Mouse (Mus musculus): Measurements from ENCODE around the gene Cfap44. TPM values are rescaled to one million over a fixed set of nuclear protein-coding genes. Genes with fewer than 3 reads are reported as not detected.
"Not testable (repeated sequence)": the region's sequence is repeated elsewhere in the genome, so short reads cannot be mapped to it uniquely, and the experiment has no call there.

Gene Cfap44
- polyA plus RNA-seq, 1 experiment from 2014 or later: not detected

GRCm38 (mm10) chr16:44434931-44435330, 40.3 kb downstream of the Cfap44 start:
- ATAC-seq (ENCODE audit: extremely low read depth, insufficient number of reproducible peaks, low FRiP score, low TSS enrichment): no peak
- WGBS: 87% methylated on average over 7 of the region's 7 CpGs
- no peak overlapping the region for H3K4me2 ChIP-seq

GRCm38 (mm10) chr16:44435481-44435880, 40.9 kb downstream of the Cfap44 start:
- no peaks in the 10 kb centered on the region for H3K27me3 ChIP-seq (replicated peaks)
- H3K36me3 ChIP-seq: no peaks in the 10 kb centered on the region
- no peak overlapping the region for H3K27ac ChIP-seq (replicated peaks)
- no peak overlapping the region for H3K4me3 ChIP-seq
- no peaks in the 10 kb centered on the region for H3K4me1 ChIP-seq
- H3K9me3 ChIP-seq: no peaks in the 10 kb centered on the region
- H3K9ac ChIP-seq: no peak overlapping the region
- no peak overlapping the region for H3K4me2 ChIP-seq
- 57% methylated on average over 4 of the region's 4 CpGs for WGBS
- ATAC-seq (ENCODE audit: extremely low read depth, insufficient number of reproducible peaks, low FRiP score, low TSS enrichment): no peak

More at GRCm38 (mm10) chr16:44434931-44435330, 40.3 kb downstream of the Cfap44 start:
- no peak overlapping the region for H3K27ac ChIP-seq (replicated peaks)
- H3K9ac ChIP-seq: no peak overlapping the region
- H3K36me3 ChIP-seq: no peaks in the 10 kb centered on the region
- H3K9me3 ChIP-seq: no peaks in the 10 kb centered on the region
- no peaks in the 10 kb centered on the region for H3K4me1 ChIP-seq
- H3K4me3 ChIP-seq: no peak overlapping the region
- no peaks in the 10 kb centered on the region for H3K27me3 ChIP-seq (replicated peaks)

GRCm38 (mm10) chr16:44441913-44442312, 47.3 kb downstream of the Cfap44 start:
- H3K4me2 ChIP-seq: not testable (repeated sequence)
- WGBS: 88% methylated on average over 15 of the region's 15 CpGs

GRCm38 (mm10) chr16:44457858-44458257, 63.3 kb downstream of the Cfap44 start:
- Histone ChIP-seq H3K36me3 (no peaks in the 10 kb centered on the region), H3K27ac (replicated peaks) (no peak overlapping the region), H3K9ac (no peak overlapping the region), H3K4me3 (no peak overlapping the region), H3K4me1 (no peaks in the 10 kb centered on the region), H3K9me3 (no peaks in the 10 kb centered on the region; the same call in 1 of the 2 replicates), H3K27me3 (replicated peaks) (no peaks in the 10 kb centered on the region), H3K4me2 (no peak overlapping the region)
- WGBS: 78% methylated on average over 2 of the region's 2 CpGs
- no peak for ATAC-seq (ENCODE audit: extremely low read depth, insufficient number of reproducible peaks, low FRiP score, low TSS enrichment)

More at GRCm38 (mm10) chr16:44441913-44442312, 47.3 kb downstream of the Cfap44 start:
- not testable (repeated sequence) for H3K36me3 ChIP-seq; ATAC-seq (ENCODE audit: extremely low read depth, insufficient number of reproducible peaks, low FRiP score, low TSS enrichment); H3K4me3 ChIP-seq; H3K27ac ChIP-seq (replicated peaks); H3K4me1 ChIP-seq; H3K27me3 ChIP-seq (replicated peaks); H3K9ac ChIP-seq; H3K9me3 ChIP-seq

- Histone ChIP-seq H3K4me3 (no peak overlapping the region), H3K9ac (no peak overlapping the region), H3K4me2 (no peak overlapping the region), H3K27ac (replicated peaks) (no peak overlapping the region), H3K27me3 (replicated peaks) (no peaks in the 10 kb centered on the region), H3K36me3 (no peaks in the 10 kb centered on the region), H3K4me1 (no peaks in the 10 kb centered on the region), H3K9me3 (no peaks in the 10 kb centered on the region; the same call in 1 of the 2 replicates)
- ATAC-seq (ENCODE audit: extremely low read depth, insufficient number of reproducible peaks, low FRiP score, low TSS enrichment): no peak
- 76% methylated on average over 2 of the region's 2 CpGs for WGBS
Measured at GRCm38 (mm10) chr16:44458826-44459225, 64.2 kb downstream of the Cfap44 start.

- WGBS: 70% methylated on average over 5 of the region's 5 CpGs
- H3K4me2 ChIP-seq: no peak overlapping the region
- no peaks in the 10 kb centered on the region for H3K4me1 ChIP-seq
- no peak overlapping the region for H3K27ac ChIP-seq (replicated peaks)
- no peak for ATAC-seq (ENCODE audit: extremely low read depth, insufficient number of reproducible peaks, low FRiP score, low TSS enrichment)
- no peaks in the 10 kb centered on the region for H3K9me3 ChIP-seq
- H3K4me3 ChIP-seq: no peak overlapping the region
- no peaks in the 10 kb centered on the region for H3K36me3 ChIP-seq
- H3K27me3 ChIP-seq (replicated peaks): no peaks in the 10 kb centered on the region
- no peak overlapping the region for H3K9ac ChIP-seq
Measured at GRCm38 (mm10) chr16:44460922-44461321, 66.3 kb downstream of the Cfap44 start.

GRCm38 (mm10) chr16:44475281-44475680, 80.7 kb downstream of the Cfap44 start:
- Histone ChIP-seq H3K36me3 (no peaks in the 10 kb centered on the region), H3K9me3 (no peaks in the 10 kb centered on the region), H3K27ac (replicated peaks) (no peak overlapping the region), H3K27me3 (replicated peaks) (peaks cover 5% of the 10 kb centered on the region; the same call in 1 of the 2 replicates), H3K9ac (no peak overlapping the region), H3K4me3 (no peak overlapping the region), H3K4me1 (no peaks in the 10 kb centered on the region), H3K4me2 (no peak overlapping the region)
- no peak for ATAC-seq (ENCODE audit: extremely low read depth, insufficient number of reproducible peaks, low FRiP score, low TSS enrichment)
- WGBS: 78% methylated on average over 14 of the region's 14 CpGs

- H3K9me3 ChIP-seq: no peaks in the 10 kb centered on the region
- no peak for ATAC-seq (ENCODE audit: extremely low read depth, insufficient number of reproducible peaks, low FRiP score, low TSS enrichment)
- no peaks in the 10 kb centered on the region; the same call in 1 of the 2 replicates for H3K4me1 ChIP-seq
- WGBS: 78% methylated on average over 11 of the region's 11 CpGs
- H3K4me3 ChIP-seq: no peak overlapping the region
- no peak overlapping the region for H3K27ac ChIP-seq (replicated peaks)
- H3K9ac ChIP-seq: no peak overlapping the region
- peaks cover 5% of the 10 kb centered on the region; the same call in 1 of the 2 replicates for H3K27me3 ChIP-seq (replicated peaks)
- H3K4me2 ChIP-seq: no peak overlapping the region
- no peaks in the 10 kb centered on the region for H3K36me3 ChIP-seq
Measured at GRCm38 (mm10) chr16:44475682-44476375, 81.2 kb downstream of the Cfap44 start.

GRCm38 (mm10) chr16:44478767-44479166, 84.2 kb downstream of the Cfap44 start:
- Histone ChIP-seq H3K4me3 (peak overlapping the region; percentile 27), H3K9me3 (no peaks in the 10 kb centered on the region), H3K27me3 (replicated peaks) (peaks cover 9% of the 10 kb centered on the region), H3K27ac (replicated peaks) (no peak overlapping the region), H3K36me3 (peaks cover 3% of the 10 kb centered on the region; the same call in 1 of the 2 replicates), H3K4me2 (peak overlapping the region; percentile 59), H3K9ac (no peak overlapping the region; the same call in 1 of the 2 replicates), H3K4me1 (no peaks in the 10 kb centered on the region; the same call in 1 of the 2 replicates)
- WGBS: 34% methylated on average over 18 of the region's 18 CpGs
- ATAC-seq (ENCODE audit: extremely low read depth, insufficient number of reproducible peaks, low FRiP score, low TSS enrichment): no peak

- H3K4me1 ChIP-seq: no peaks in the 10 kb centered on the region; the same call in 1 of the 2 replicates
- H3K27ac ChIP-seq (replicated peaks): no peak overlapping the region
- no peak overlapping the region for H3K9ac ChIP-seq
- H3K27me3 ChIP-seq (replicated peaks): peaks cover 9% of the 10 kb centered on the region
- H3K4me3 ChIP-seq: no peak overlapping the region
- WGBS: 84% methylated on average over 14 of the region's 14 CpGs
- no peaks in the 10 kb centered on the region for H3K9me3 ChIP-seq
- H3K4me2 ChIP-seq: no peak overlapping the region
- peaks cover 4% of the 10 kb centered on the region; the same call in 1 of the 2 replicates for H3K36me3 ChIP-seq
- ATAC-seq (ENCODE audit: extremely low read depth, insufficient number of reproducible peaks, low FRiP score, low TSS enrichment): no peak
Measured at GRCm38 (mm10) chr16:44479852-44480251, 85.3 kb downstream of the Cfap44 start.

- 40% methylated on average over 7 of the region's 7 CpGs for WGBS
- peaks cover 10% of the 10 kb centered on the region for H3K36me3 ChIP-seq
- H3K9me3 ChIP-seq: no peaks in the 10 kb centered on the region
- H3K9ac ChIP-seq: no peak overlapping the region
- no peaks in the 10 kb centered on the region; the same call in 1 of the 2 replicates for H3K4me1 ChIP-seq
- H3K4me2 ChIP-seq: no peak overlapping the region
- H3K4me3 ChIP-seq: no peak overlapping the region
- no peak overlapping the region for H3K27ac ChIP-seq (replicated peaks)
- no peak for ATAC-seq (ENCODE audit: extremely low read depth, insufficient number of reproducible peaks, low FRiP score, low TSS enrichment)
- peaks cover 9% of the 10 kb centered on the region for H3K27me3 ChIP-seq (replicated peaks)
Measured at GRCm38 (mm10) chr16:44480616-44481015, 86.0 kb downstream of the Cfap44 start.

Measured in heart, embryonic 13.5 days (tissue).